Mouse (Mus musculus) neural tube, embryonic 14.5 days (tissue): Measurements from ENCODE around the gene Gpc6. TPM values are rescaled to one million over a fixed set of nuclear protein-coding genes. Genes with fewer than 3 reads are reported as not detected.

Experiments
- ATAC-seq: fragments of 200-750 bp; cut with Nextera tagmentation; 2 replicates; pipeline ENCODE4 v1.8.0; 2017; ENCODE audit warnings: low read depth, mild to moderate bottlenecking, moderate TSS enrichment, moderate library complexity
- H3K27ac ChIP-seq: fragments of 300-500 bp; sonication (generic); 2 replicates; pipeline ENCODE4 v1.5.1; 2014; ENCODE audit warnings: low read depth, mild to moderate bottlenecking, control low read depth, low read length, moderate library complexity, mixed read lengths
- H3K27me3 ChIP-seq: fragments of 300-500 bp; sonication (generic); 2 replicates; pipeline ENCODE4 v1.6.1; 2014; ENCODE audit warnings: low read length; ENCODE audit not compliant: control insufficient read depth, insufficient read depth
- H3K36me3 ChIP-seq: fragments of 300-500 bp; sonication (generic); 2 replicates; pipeline ENCODE4 v1.6.1; 2014; ENCODE audit warnings: low read length, mixed read lengths; ENCODE audit not compliant: control insufficient read depth, insufficient read depth
- H3K4me1 ChIP-seq: fragments of 300-500 bp; sonication (generic); 2 replicates; pipeline ENCODE4 v1.6.1; 2014; ENCODE audit warnings: low read length; ENCODE audit not compliant: control insufficient read depth, insufficient read depth
- H3K4me2 ChIP-seq: fragments of 300-500 bp; sonication (generic); 2 replicates; pipeline ENCODE4 v1.6.1; 2014; ENCODE audit warnings: mild to moderate bottlenecking, low read depth, low read length, control low read depth
- H3K4me3 ChIP-seq: fragments of 300-500 bp; sonication (generic); 2 replicates; pipeline ENCODE4 v1.5.1; 2014; ENCODE audit warnings: low read depth, low read length, control low read depth, mixed read lengths
- H3K9ac ChIP-seq: fragments of 300-500 bp; sonication (generic); replicated peaks from 2 replicates; pipeline ENCODE4 v1.6.1; 2014; ENCODE audit warnings: low read depth, mild to moderate bottlenecking, control low read depth, low read length, mixed read lengths
- H3K9me3 ChIP-seq: fragments of 300-500 bp; sonication (generic); 2 replicates; pipeline ENCODE4 v1.6.1; 2016; ENCODE audit warnings: low read length; ENCODE audit not compliant: control insufficient read depth
- WGBS: fragments of 180-500 bp; shearing (Covaris S2); extraction: QIAGEN DNeasy Blood & Tissue Kit; methylation state at CpG from one replicate; pipeline ENCODE4 v1.1.7; 2014; 5-methylcytosine and 5-hydroxymethylcytosine counted together
- polyA plus RNA-seq: library from polyadenylated mRNA; unstranded; fragments of >200 nt; fragmentation: Nextera tagmentation; extraction: Ambion mirVana; gene quantifications from 2 replicates; pipeline ENCODE4 v1.2.1, GENCODE M21; 2014

The Gpc6 gene
- polyA plus RNA-seq, 1 experiment from 2014 or later = 20.8 TPM

GRCm38 (mm10) chr14:117930848-117931816 lies 1006.0 kb downstream of the Gpc6 start:
- Histone ChIP-seq H3K9ac (no peak overlapping the region), H3K4me1 (peaks cover 13% of the 10 kb centered on the region), H3K27ac (peak overlapping the region; percentile 45; the same call in 1 of the 2 replicates), H3K9me3 (no peaks in the 10 kb centered on the region), H3K27me3 (no peaks in the 10 kb centered on the region), H3K36me3 (no peaks in the 10 kb centered on the region), H3K4me2 (no peak overlapping the region), H3K4me3 (no peak overlapping the region)
- WGBS = 55% methylated on average over 15 of the region's 16 CpGs
- ATAC-seq = peak; percentile 42

- WGBS = 95% methylated on average over 17 of the region's 17 CpGs
- ATAC-seq = no peak
- no peak overlapping the region for H3K9ac ChIP-seq
- no peaks in the 10 kb centered on the region for H3K27me3 ChIP-seq
- no peak overlapping the region for H3K4me2 ChIP-seq
- no peak overlapping the region for H3K27ac ChIP-seq
- no peak overlapping the region for H3K4me3 ChIP-seq
- no peaks in the 10 kb centered on the region for H3K36me3 ChIP-seq
- H3K9me3 ChIP-seq = no peaks in the 10 kb centered on the region
- peaks cover 13% of the 10 kb centered on the region for H3K4me1 ChIP-seq
Measured at GRCm38 (mm10) chr14:117932163-117932851, 1007.2 kb downstream of the Gpc6 start.

- Histone ChIP-seq H3K4me2 (no peak overlapping the region), H3K9ac (no peak overlapping the region), H3K36me3 (no peaks in the 10 kb centered on the region), H3K27me3 (no peaks in the 10 kb centered on the region), H3K4me3 (no peak overlapping the region), H3K4me1 (no peaks in the 10 kb centered on the region), H3K27ac (no peak overlapping the region), H3K9me3 (no peaks in the 10 kb centered on the region)
- whole genome bisulfite sequencing = 36% methylated on average over 2 of the region's 2 CpGs
- ATAC-seq = no peak
Measured at GRCm38 (mm10) chr14:117938554-117938953, 1013.4 kb downstream of the Gpc6 start.

- Histone ChIP-seq H3K9me3 (no peaks in the 10 kb centered on the region), H3K27me3 (no peaks in the 10 kb centered on the region), H3K36me3 (no peaks in the 10 kb centered on the region), H3K27ac (no peak overlapping the region), H3K4me2 (no peak overlapping the region), H3K4me3 (no peak overlapping the region), H3K9ac (no peak overlapping the region), H3K4me1 (no peaks in the 10 kb centered on the region)
- no peak for ATAC-seq
- WGBS = 80% methylated on average over 7 of the region's 7 CpGs
Measured at GRCm38 (mm10) chr14:117939471-117939870, 1014.4 kb downstream of the Gpc6 start.

GRCm38 (mm10) chr14:117945920-117946503 lies 1020.9 kb downstream of the Gpc6 start:
- H3K9ac ChIP-seq = no peak overlapping the region
- H3K4me3 ChIP-seq = no peak overlapping the region
- H3K4me2 ChIP-seq = no peak overlapping the region
- H3K27ac ChIP-seq = no peak overlapping the region
- ATAC-seq = no peak
- WGBS = 85% methylated on average over 4 of the region's 4 CpGs
- no peaks in the 10 kb centered on the region for H3K4me1 ChIP-seq
- no peaks in the 10 kb centered on the region for H3K27me3 ChIP-seq
- H3K9me3 ChIP-seq = no peaks in the 10 kb centered on the region
- H3K36me3 ChIP-seq = no peaks in the 10 kb centered on the region

GRCm38 (mm10) chr14:117951265-117951664 lies 1026.2 kb downstream of the Gpc6 start:
- no peak overlapping the region for H3K4me2 ChIP-seq
- H3K4me3 ChIP-seq = no peak overlapping the region
- H3K9me3 ChIP-seq = no peaks in the 10 kb centered on the region
- no peaks in the 10 kb centered on the region for H3K4me1 ChIP-seq
- H3K27ac ChIP-seq = no peak overlapping the region
- no peaks in the 10 kb centered on the region for H3K36me3 ChIP-seq
- H3K27me3 ChIP-seq = no peaks in the 10 kb centered on the region
- 57% methylated on average over 15 of the region's 15 CpGs for WGBS
- ATAC-seq = peak; percentile 62; the same call in 1 of the 2 replicates
- H3K9ac ChIP-seq = no peak overlapping the region

GRCm38 (mm10) chr14:117951686-117952085 lies 1026.6 kb downstream of the Gpc6 start:
- Histone ChIP-seq H3K9ac (no peak overlapping the region), H3K27me3 (no peaks in the 10 kb centered on the region), H3K4me1 (no peaks in the 10 kb centered on the region), H3K9me3 (no peaks in the 10 kb centered on the region), H3K27ac (no peak overlapping the region), H3K36me3 (no peaks in the 10 kb centered on the region), H3K4me2 (no peak overlapping the region), H3K4me3 (no peak overlapping the region)
- no peak for ATAC-seq
- WGBS = 66% methylated on average over 5 of the region's 5 CpGs

GRCm38 (mm10) chr14:117956051-117956450 lies 1030.9 kb downstream of the Gpc6 start:
- Histone ChIP-seq H3K9ac (no peak overlapping the region), H3K9me3 (no peaks in the 10 kb centered on the region), H3K4me1 (0 out of 2 replicates have a peak, but pooled peaks cover 6% of the 10 kb centered on the region), H3K36me3 (no peaks in the 10 kb centered on the region), H3K4me2 (no peak overlapping the region), H3K27ac (no peak overlapping the region), H3K4me3 (no peak overlapping the region), H3K27me3 (no peaks in the 10 kb centered on the region)
- WGBS = 88% methylated on average over 3 of the region's 3 CpGs
- ATAC-seq = no peak
